Mouse (Mus musculus) adrenal gland, postnatal 10 days (tissue): ENCODE measurements at regions not wholly inside any gene's neighbourhood (a gene's known extent, or its start where the extent isn't known, plus 50 kb on each side); places are given as distances from the start of the nearest gene placed in this dataset.

Source experiments
- DNase-seq: peaks from one replicate; pipeline ENCODE4 v3.0.0; 2021; ENCODE audit warnings: mixed read lengths

DNA sequence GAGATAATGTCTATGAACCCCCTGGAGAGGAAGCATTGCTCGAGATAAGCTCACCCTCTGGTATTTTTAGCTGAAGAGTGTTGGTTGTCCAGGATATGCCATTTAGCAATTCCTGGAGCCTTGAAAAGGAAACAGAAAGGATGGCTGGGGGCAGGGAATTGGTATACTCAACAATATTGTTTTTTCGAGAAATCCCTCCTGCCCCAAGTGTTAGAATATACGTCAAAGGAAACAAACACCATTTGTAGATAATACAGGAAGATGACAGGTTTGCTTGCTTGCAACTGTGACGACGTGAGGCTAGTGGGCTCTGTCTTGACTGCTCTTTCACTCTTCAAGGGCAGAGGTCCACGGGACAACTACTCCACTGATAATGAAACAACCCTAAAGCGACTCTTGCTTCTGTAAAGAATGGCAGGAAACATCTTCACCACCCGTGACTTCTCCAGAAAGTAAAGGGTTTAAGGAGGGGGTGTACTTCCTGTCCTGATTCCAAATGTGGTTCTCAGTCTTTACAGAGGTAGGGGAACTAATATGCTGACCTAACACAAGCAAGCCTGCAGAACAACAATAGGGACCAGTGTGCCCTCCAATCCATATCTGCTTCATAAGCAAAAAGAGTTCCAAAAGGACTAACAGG lies 270.3 kb downstream of the Ets1 start:
- peak; percentile 15 for DNase-seq

DNA sequence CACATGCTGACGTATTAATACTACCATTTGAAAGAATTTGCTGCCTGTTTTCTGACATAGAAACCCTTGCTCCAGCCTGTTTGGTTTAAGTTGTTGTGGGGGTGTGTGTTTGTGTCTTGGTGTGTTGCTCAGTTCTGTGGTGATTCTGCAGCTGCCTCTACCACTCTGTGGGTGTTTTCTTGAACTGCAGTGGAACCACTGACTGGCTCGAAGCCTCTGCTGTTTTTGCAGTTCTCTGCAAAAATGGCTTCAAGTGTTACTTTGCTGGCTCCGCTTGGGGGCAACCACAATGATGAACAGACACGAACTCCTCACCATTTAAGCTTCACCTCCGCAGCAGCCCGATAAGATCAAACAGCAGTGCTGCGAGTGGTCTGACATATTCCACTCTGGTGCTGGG lies 274.6 kb downstream of the Ets1 start:
- DNase-seq = no peak

DNA sequence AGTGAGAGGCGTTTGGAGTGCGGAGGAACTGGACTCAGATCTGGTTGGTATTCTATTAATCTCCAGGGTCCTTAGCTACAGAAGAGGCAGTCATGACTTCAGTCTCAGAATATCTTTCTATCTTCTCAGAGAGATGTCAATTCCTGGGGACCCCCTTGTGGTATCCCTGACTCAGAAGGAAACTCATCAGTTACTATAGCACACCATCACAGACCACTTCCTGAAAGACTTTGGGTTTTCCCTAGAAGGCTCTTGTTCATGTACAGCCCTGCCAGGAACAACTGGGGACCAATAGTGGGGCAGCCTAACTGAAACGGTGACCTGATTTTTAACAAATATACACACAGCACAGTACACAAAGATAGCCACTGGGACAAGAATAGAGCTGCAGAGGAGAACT lies 279.6 kb downstream of the Ets1 start:
- no peak for DNase-seq

DNA sequence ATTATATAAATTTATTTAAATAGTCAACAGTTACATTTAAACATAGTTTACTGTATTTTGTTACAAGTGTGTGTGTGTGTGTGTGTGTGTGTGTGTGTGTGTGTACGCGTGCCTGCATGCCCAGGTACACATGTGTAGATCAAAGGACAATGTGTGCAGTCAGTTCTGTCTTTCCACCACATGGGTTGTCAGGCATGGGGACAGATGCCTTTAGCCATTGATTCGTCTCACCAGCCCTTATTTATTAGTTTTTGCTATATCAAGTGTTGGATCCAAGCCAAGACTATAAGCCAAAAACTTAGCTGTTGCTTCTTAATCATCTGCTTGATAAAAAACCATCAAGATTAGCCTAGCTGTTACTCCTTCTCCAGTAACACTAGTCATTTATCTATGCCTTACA lies 280.7 kb downstream of the Ets1 start:
- no peak for DNase-seq

DNA sequence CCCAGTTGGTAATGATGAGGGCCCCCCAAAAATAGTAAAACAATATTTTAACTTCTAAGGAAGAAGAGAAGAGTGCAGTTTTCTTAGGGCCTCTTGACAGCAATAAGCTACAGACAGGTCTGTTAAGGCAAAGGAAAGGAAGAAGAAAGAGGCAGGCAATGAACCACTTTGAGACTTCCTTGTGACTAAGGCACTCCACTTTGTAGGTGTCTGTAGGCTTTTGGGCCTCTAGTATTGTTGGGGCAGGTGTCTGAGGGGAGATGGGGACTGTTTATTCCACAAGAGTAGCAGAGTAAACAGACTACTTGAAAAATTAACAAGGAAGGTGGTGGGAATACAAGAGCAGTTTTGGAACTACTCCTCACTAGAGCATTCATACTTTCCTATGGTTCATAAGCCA lies 287.9 kb downstream of the Ets1 start:
- DNase-seq = no peak

DNA sequence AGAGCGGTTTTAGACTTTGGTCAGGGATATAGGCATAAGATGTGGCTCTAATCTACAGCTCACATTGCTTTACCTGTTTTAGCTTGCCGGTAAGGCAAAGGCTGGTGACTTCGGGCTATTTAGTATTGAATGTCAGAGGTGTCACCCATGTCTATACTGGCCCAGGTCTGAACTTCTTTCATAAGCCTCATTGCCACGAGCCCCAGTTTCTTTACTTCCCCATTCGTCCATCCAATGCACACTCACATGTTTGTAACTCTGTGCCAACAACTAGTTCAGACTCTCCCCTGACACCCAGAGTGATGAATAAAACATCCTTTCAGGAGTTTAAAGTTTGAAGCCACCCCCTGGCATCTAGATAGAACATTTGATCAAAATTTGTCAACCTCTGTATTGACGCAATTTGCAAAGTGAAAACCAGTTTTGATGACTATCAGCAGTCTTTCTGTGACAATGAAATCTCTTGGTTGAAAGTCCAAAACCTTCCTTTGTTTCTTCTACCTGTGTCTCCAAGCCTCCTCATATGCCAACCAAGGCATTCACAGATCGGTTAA lies 288.4 kb downstream of the Ets1 start:
- no peak for DNase-seq

DNA sequence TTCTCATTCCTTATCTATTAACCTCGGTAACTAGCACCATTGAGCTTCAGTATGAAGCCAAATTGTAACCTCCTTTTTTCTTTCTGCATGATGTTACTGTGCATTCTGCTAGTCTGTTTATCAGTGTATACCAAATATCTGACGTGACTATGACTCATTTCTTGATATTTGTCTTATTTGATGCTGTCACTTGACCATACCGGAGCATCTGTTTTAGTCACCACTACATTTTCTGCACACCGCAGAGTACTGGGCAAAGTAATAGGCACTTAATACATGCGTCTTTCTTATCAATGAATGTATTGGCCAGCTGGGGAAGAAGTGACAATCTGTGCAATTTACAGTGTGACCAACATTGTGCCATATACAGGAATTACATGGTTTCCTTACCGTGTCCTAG lies 289.0 kb downstream of the Ets1 start:
- DNase-seq = no peak

DNA sequence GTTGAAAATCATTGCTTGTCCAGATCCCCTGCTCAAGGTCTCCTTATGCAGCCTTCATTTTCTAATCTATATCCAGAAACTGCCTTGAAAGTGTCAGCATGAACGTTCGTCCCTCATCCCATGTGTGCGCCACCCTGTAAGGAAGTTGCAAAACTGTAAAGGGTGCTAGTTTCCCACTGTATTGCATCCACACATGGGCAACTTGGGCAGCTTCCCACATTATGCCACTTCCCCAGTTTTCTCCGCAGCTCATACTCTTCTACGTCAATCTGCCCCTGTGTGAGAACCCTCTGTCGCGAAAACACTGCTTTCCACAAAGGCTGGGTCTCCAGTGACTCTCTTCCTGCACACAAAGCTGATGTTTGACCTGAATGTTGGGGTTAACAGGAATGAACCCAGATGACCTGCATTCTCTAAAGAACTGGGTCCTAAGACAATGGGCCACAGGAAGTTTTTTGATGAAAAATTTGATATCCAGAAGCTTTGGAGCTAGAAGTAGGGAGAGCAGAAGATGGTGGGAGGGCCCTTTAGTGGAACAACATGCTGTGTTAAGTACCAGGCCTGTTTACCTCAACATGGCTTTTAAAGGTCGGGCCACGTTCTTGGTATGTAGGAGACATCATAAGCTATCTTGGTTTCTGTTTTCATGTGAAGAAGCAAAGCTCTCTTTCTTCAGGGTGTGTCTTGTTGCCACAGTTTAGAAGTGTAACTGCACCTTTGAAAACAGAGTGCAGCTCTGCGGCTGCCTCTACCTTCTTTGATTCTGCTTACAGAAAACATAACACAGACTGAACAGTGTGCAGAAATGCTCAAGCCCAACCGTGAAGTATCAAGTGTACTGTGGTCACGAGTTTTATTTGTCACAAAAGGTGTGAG lies 289.9 kb downstream of the Ets1 start:
- no peak for DNase-seq

DNA sequence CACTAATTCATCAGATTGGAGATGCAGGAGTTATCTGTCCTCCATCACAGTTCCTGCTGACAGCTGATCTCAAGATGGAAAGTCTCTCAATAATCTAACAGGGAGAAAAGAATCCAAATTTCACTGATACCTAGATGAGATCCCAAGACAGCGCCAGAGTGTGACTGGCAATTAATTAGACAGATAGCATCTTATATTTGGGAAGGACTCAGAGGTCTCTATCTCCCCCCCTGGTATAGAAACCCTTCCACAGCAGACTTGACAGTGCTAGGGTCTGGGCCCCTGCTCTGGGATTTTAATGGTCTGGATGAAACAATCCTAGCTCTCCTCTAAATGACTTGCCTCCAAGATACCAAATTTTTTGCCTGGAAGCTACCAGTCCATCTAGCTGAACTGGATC lies 291.6 kb downstream of the Ets1 start:
- DNase-seq = no peak

DNA sequence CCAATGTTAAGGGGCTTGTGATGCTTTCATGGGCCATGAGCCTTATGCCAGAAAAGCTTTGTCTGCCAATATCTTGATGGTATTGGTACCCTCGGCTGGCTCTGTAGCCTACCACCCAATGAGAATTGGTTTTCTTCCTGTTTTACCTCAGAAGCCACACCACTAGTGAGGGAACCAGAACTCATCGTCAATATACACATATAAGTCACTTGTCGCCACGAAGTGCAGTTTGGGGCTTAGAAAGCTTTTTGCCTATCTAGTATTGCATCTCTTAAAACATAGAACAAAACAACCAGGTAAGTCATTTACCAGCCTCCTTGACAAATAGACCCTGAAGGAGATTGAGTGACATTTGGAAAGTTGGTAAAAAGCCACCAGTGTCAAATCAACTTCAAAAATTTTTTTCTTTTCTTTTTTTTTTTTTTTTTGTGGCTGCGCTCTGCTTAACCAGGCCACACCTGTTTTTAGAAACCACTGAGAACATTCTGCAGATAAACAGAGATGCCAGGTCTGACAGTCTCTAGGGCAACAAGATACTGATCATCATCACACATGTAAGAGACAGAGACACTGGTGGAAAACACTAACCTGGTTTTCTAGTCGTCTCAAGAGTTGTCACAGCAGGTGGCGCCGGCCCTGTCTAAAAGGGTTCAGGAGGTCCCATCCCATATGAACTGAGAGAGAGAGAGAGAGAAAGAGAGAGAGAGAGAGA lies 292.4 kb downstream of the Ets1 start:
- no peak for DNase-seq

DNA sequence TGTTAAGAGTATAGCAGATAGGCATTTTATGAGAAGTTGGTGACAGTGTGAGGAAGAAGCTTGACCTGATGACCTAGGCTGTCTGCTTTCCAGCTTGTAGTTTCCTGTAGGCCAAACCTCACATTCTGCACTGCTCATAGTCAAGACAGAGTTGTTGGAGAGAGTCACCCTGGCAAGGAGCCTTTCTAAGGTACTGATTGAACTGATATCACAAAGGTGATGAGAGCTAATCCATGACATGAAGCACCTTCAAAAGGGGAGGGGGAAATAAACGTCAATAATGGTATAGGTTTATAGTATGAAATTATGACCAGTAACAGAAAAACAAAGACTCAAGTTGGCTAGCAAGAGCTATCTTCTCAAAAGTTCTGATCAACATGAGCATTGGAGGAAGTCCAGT lies 293.3 kb downstream of the Ets1 start:
- DNase-seq = no peak

DNA sequence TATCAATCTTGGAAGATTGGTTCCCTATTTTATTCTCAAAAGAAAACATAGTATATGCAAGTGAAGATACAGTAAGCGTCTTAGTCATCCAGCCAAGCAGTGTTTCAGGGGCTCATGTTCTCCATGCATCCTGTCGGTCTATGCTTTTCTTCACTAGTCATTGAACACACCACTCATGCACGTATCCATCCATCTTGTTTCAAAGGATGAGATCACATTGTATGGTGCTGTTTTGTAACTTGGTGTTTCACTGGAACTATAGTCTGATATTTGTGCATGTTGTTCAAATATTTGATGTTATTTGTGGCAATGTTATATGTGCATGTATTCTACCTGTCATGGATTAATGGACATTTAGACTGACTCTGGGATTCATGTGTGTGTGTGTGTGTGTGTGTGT lies 293.8 kb downstream of the Ets1 start:
- DNase-seq = no peak

DNA sequence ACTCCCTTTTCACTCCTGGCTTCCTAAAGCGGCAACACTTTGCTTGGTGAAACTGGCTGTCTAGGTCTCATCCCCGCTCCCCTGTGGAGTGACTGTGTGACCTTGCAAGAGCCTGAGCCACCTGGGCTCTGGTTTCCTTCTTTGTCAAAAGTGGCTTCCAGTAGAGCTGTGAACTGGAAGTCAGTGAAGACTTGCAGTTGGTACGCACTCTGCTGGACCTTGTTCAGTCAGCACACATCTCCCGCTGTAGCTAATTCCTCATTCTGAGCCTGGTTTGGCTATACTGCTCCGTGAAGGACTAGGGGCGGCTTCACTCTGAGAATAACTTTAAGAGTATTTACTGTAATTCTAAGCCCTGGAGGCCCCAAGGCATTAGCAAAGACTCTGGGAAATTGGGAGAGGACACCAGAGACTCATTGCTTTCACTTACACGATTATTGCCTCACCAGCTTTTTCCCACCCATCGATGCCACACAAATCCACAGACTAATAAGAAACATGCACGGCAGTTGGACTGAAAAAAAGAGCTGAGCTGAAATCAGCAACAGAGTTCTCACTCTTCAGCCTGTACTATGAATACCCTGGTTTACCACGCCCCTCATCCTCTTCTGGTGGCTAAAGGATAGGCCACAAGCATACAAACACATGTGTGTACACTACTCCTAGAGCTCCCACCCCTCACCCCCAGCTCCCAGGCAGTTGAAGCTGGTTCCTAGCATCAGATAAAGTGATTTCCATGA lies 295.4 kb downstream of the Ets1 start:
- no peak for DNase-seq

DNA sequence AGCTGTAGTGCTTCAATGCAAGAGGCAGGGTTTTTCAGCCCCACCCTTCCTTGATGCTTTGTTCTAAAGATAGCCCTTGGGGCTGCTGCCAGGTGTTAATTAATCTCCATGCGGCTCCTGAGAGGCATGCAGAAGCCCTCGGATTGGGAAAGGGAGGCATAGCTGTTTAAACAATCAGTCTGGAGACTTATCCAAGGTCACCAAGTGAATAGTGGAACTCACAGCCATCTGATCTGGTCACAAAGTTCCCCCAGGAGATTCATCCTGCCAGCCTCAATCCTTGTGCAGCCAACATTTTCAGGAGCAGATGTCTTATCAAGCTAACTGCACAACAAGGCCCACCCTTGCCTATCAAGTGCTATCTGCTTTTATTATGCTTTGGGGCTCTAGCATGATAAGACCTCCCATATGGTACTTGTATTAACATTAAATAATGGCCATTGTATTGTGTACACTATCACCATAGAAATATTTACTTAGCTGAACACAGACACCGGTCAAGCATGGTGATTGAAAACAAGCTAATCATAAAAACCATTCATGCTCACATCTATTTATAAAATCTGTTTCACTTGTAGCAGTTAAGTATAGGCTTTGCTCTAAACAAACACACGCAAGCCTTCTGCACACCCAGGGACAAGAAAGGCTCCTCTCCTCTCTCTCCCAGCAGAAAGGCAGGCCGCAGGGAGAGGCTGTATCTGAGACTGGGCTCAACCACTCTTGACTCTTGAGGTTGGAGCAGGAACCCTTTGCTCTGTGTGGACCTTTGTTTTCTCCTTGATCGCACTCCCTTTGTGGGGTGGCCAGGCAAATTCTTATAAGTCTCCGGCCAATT lies 297.4 kb downstream of the Ets1 start:
- no peak for DNase-seq

DNA sequence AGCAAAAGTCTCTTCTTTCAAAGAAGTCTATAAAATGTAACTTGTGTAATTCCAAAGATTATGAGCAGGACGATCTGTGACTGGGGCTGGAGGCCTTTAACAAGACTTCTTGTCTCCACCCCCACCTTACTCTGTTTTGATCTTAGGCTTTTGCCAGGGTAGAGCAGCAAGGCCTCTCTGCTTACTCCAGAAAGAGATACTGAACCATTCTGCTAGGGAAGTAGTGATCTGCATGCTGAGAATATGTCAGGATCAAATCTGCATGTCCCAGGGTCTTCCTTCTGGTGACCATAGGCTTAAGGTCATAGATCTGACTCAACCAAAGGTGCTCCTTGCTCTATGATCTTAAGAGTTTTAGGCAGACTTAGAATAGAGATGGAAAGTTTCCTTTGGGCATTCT lies 298.4 kb downstream of the Ets1 start:
- no peak for DNase-seq

DNA sequence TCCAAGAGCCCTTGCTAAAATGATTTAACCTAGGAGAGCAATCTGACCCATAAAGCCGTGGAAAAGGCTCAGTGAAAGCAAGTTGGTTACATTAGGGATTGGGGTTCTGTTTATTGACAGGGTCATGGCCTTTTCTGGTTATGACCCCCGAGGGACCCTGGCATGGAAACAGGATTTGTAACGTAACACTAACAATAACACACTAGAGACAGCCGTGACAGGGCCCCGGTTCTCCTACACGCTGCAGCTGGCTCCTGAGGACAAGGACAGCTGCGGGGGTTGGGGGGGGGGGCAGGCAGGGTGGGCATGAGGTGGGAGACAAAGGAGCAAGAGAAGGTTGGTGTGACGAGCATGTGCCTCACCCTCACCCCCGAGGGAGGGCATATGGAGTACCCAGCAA lies 300.4 kb downstream of the Ets1 start:
- DNase-seq = no peak

DNA sequence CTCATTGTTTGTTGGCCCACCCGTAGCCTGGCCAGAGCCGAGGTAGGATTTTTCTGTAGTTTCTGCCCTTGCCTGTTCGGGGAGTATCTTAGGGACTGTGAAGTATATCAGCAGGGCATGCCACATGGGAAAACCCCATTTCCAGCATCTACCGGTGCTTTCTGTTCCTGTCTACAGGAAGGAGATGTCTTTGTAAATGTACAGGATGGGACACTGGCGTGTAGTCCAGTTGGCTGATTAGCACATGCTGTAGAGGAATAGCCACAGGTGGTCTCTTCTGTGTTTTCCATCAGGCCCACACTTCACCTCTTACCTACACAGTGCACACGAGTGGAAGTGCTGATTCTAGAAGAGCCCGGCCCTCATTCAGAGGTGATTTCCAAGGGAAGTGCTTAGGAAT lies 301.4 kb downstream of the Ets1 start:
- DNase-seq = no peak

DNA sequence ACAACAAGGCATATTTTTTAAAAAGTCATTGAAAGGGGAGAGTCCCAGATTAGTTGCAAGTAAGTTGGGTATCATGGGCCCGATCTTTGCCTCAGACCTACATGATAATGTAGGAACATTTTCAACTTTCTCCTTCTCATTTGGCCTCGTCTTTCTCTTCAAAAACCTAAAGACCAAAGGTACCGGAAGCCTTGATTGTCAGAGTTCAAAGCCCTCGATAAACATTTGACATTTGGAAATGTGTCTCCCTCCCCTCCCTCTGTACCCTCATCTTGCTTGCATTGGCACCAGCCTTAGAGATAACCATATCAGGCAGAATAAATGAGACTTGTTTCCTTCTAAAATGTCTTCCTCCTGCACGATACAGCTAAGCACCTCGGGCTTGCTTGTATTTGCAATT lies 302.8 kb downstream of the Ets1 start:
- DNase-seq = no peak

DNA sequence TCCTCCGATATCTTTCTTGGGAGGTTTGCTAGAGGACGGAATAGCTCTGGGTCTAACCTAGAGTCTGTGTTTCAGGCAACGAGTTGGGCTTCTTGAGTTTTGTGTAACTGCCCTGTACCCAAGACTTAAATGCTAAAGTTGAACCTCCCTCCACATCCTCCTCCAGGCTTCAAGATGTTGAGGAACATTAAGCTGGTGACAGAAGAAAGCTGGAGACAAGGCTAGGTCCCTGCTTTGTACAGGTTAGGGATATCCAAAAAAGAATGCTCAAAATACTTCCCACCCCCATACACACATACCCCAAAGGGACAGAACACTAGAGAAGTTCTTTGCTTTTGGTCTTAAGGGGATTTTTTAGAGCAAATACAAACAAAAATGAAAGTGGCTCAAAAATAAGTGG lies 303.6 kb downstream of the Ets1 start:
- DNase-seq = no peak

DNA sequence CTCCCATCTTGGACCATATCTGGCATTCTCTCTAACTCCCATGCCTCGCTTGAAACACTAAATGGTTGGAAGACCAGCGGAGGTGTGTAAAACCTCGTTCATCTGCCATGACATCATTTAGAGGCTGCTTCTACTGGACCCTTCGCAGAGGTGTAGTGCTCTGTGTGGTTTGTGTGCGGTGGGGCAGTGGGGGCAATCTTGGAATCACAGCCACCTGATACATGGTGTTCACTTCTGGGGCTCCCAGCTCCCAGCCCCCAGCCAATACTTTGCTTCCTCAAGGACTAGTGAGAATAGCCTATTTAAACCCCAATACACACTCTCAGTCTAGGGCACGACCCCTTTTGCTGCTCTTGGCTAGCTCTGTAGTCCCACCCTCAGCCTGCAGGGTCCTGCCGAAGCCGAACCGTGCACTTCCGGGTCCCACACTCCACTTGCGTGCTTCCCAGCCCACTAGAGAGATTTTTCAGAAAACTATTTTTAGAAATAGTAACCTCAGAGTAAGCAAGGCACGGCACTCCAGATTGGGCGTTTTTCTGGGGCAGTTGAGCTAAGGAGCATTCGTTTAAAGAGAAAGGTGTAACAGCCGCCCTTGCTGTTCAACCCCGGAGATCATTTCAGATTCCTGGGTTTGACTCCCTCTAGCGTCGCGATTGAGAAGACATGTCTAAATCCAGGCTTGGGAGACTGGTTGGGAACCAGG lies 304.2 kb downstream of the Ets1 start:
- DNase-seq = peak; percentile 84
